Mouse (Mus musculus) skeletal muscle tissue, adult 2 months (tissue): Measurements from ENCODE around the gene Rps11.
"Not testable (repeated sequence)": the region's sequence is repeated elsewhere in the genome, so short reads cannot be mapped to it uniquely, and the experiment has no call there.

Experiments
- DNase-seq: peaks from one replicate; pipeline ENCODE4 v3.0.0-alpha.2; 2012; ENCODE audit warnings: low read depth, low spot score

Gene Rps11

GRCm38 (mm10) chr7:45154096-45154992 is 30.1 kb upstream of the Rps11 start, which contains the start of the genes Pih1d1 and Aldh16a1:
TSS of gene Pih1d1 (plus strand) at chr7:45154303.
TSS of gene Aldh16a1 (minus strand) at chr7:45154584.
- peak; percentile 96 for DNase-seq

- no peak for DNase-seq
Observed at GRCm38 (mm10) chr7:45153586-45153985, 29.3 kb upstream of the Rps11 start.

GRCm38 (mm10) chr7:45153052-45153451 is 28.8 kb upstream of the Rps11 start:
- not testable (repeated sequence) for DNase-seq

GRCm38 (mm10) chr7:45151303-45151702 is 27.1 kb upstream of the Rps11 start:
- peak; percentile 70 for DNase-seq

GRCm38 (mm10) chr7:45150321-45150720 is 26.1 kb upstream of the Rps11 start:
- no peak for DNase-seq

- DNase-seq = no peak
Observed at GRCm38 (mm10) chr7:45149545-45149944, 25.3 kb upstream of the Rps11 start.

GRCm38 (mm10) chr7:45148534-45149098 is 24.4 kb upstream of the Rps11 start:
- no peak for DNase-seq

- DNase-seq = no peak
Observed at GRCm38 (mm10) chr7:45147899-45148298, 23.7 kb upstream of the Rps11 start.

GRCm38 (mm10) chr7:45147267-45147666 is 23.0 kb upstream of the Rps11 start:
- DNase-seq = no peak

GRCm38 (mm10) chr7:45145460-45145859 is 21.2 kb upstream of the Rps11 start:
- no peak for DNase-seq

GRCm38 (mm10) chr7:45144368-45145174 is 20.3 kb upstream of the Rps11 start:
- no peak for DNase-seq

GRCm38 (mm10) chr7:45141914-45142313 is 17.7 kb upstream of the Rps11 start:
- DNase-seq = no peak

- no peak for DNase-seq
Observed at GRCm38 (mm10) chr7:45141319-45141718, 17.1 kb upstream of the Rps11 start.

- no peak for DNase-seq
Observed at GRCm38 (mm10) chr7:45139904-45140723, 15.9 kb upstream of the Rps11 start.

GRCm38 (mm10) chr7:45138403-45138802 is 14.2 kb upstream of the Rps11 start:
- no peak for DNase-seq

GRCm38 (mm10) chr7:45137171-45138006 is 13.2 kb upstream of the Rps11 start:
- DNase-seq = no peak

GRCm38 (mm10) chr7:45135993-45136567 is 11.8 kb upstream of the Rps11 start, which contains the start of the genes Gm45713 and Flt3l:
TSS of gene Gm45713 (minus strand) at chr7:45136231.
TSS of gene Flt3l (minus strand) at chr7:45136432.
- peak; percentile 94 for DNase-seq

- DNase-seq = no peak
Observed at GRCm38 (mm10) chr7:45135370-45135769, 11.1 kb upstream of the Rps11 start.

- no peak for DNase-seq
Observed at GRCm38 (mm10) chr7:45134544-45135026, 10.3 kb upstream of the Rps11 start.
